Mouse (Mus musculus) cerebellum, adult 2 months (tissue): ENCODE data around the gene Ckap4. TPM values are rescaled to one million over a fixed set of nuclear protein-coding genes. Genes with fewer than 3 reads are reported as not detected.

Source experiments
- DNase-seq, 2 experiments: peaks; one replicate each; pipeline ENCODE4 v3.0.0; 2021
- H3K27ac ChIP-seq: fragments of 200-500 bp; 2 replicates; pipeline ENCODE4 v1.5.1; 2012; ENCODE audit warnings: low read length, control low read depth, inconsistent platforms; ENCODE audit not compliant: insufficient read depth
- H3K27me3 ChIP-seq: fragments of 200-500 bp; 2 replicates; pipeline ENCODE4 v1.6.1; 2012; ENCODE audit warnings: inconsistent platforms, mild to moderate bottlenecking, low read length, moderate library complexity; ENCODE audit not compliant: control insufficient read depth, insufficient read depth
- H3K4me1 ChIP-seq: fragments of 200-500 bp; 2 replicates; pipeline ENCODE4 v1.6.1; 2011; ENCODE audit warnings: low read length; ENCODE audit not compliant: control insufficient read depth, insufficient read depth
- H3K4me3 ChIP-seq: fragments of 200-500 bp; replicated peaks from 2 replicates; pipeline ENCODE3; 2011; ENCODE audit warnings: mild to moderate bottlenecking, low read depth, low read length, control low read depth; ENCODE audit not compliant: insufficient read depth
- CTCF ChIP-seq: fragments of 200-500 bp; IDR thresholded peaks from 2 replicates; pipeline ENCODE4 v1.5.1; 2011; ENCODE audit warnings: low read depth, mild to moderate bottlenecking, control low read depth, low read length, moderate library complexity, borderline replicate concordance; ENCODE audit not compliant: insufficient read depth
- POLR2A ChIP-seq: fragments of 200-500 bp; IDR thresholded peaks from 2 replicates; pipeline ENCODE4 v1.6.1; 2011; ENCODE audit warnings: low read length, control low read depth, borderline replicate concordance; ENCODE audit not compliant: insufficient read depth
- WGBS: fragments of 180-500 bp; shearing (Covaris S2); methylation state at CpG from one replicate; pipeline ENCODE4 v1.1.7; 2018; 5-methylcytosine and 5-hydroxymethylcytosine counted together
- polyA plus RNA-seq: library from polyadenylated mRNA; depleted of rRNA; stranded (reverse); fragments of >200 nt; gene quantifications from 2 replicates; pipeline ENCODE4 v1.2.3, GENCODE M21; 2012

Gene Ckap4
- polyA plus RNA-seq, 1 experiment: 20.4 TPM

- Histone ChIP-seq H3K4me1 (no peaks in the 10 kb centered on the region), H3K27me3 (no peaks in the 10 kb centered on the region), H3K27ac (no peak overlapping the region), H3K4me3 (no peak overlapping the region)
- no peak for DNase-seq
- no peak for TF ChIP-seq CTCF
- 88% methylated on average over 6 of the region's 6 CpGs for WGBS
Observed at GRCm38 (mm10) chr10:84539651-84540050, 5.8 kb upstream of the Ckap4 start.

GRCm38 (mm10) chr10:84535859-84536258 lies 2.0 kb upstream of the Ckap4 start:
- Histone ChIP-seq H3K27ac (no peak overlapping the region), H3K4me1 (peaks cover 9% of the 10 kb centered on the region; the same call in 1 of the 2 replicates), H3K27me3 (no peaks in the 10 kb centered on the region), H3K4me3 (no peak overlapping the region)
- WGBS: 38% methylated on average over 4 of the region's 4 CpGs
- no peak for DNase-seq
- no peak for TF ChIP-seq CTCF
- no peak for TF ChIP-seq POLR2A

GRCm38 (mm10) chr10:84535458-84535857 lies 1.6 kb upstream of the Ckap4 start:
- Histone ChIP-seq H3K27me3 (no peaks in the 10 kb centered on the region), H3K4me1 (peaks cover 12% of the 10 kb centered on the region), H3K4me3 (no peak overlapping the region), H3K27ac (no peak overlapping the region)
- DNase-seq: no peak
- TF ChIP-seq CTCF: no peak
- TF ChIP-seq POLR2A: no peak
- 72% methylated on average over 5 of the region's 5 CpGs for WGBS

- Histone ChIP-seq H3K27me3 (no peaks in the 10 kb centered on the region), H3K4me1 (peaks cover 13% of the 10 kb centered on the region), H3K27ac (peak overlapping the region; percentile 73), H3K4me3 (peak overlapping the region; percentile 56)
- 2% methylated on average over 64 of the region's 72 CpGs for WGBS
- no peak for TF ChIP-seq CTCF
- TF ChIP-seq POLR2A: 0 out of 2 replicates have a peak, but pooled peaks have one; percentile 25
- peak; percentile 78 to 82 for DNase-seq
Observed at GRCm38 (mm10) chr10:84532911-84533882, 665 bp downstream of the Ckap4 start.

GRCm38 (mm10) chr10:84532191-84532889 lies 1.5 kb downstream of the Ckap4 start:
- WGBS: 64% methylated on average over 16 of the region's 16 CpGs
- H3K27me3 ChIP-seq: no peaks in the 10 kb centered on the region
- peaks cover 13% of the 10 kb centered on the region for H3K4me1 ChIP-seq
- DNase-seq: peak; percentile 31
- TF ChIP-seq CTCF (no peak), POLR2A (no peak)
- no peak overlapping the region for H3K27ac ChIP-seq
- H3K4me3 ChIP-seq: peak overlapping the region; percentile 56

- TF ChIP-seq POLR2A: no peak
- TF ChIP-seq CTCF: no peak
- Histone ChIP-seq H3K4me1 (peaks cover 13% of the 10 kb centered on the region), H3K27me3 (no peaks in the 10 kb centered on the region), H3K27ac (no peak overlapping the region), H3K4me3 (no peak overlapping the region)
- WGBS: 87% methylated on average over 4 of the region's 4 CpGs
- DNase-seq: no peak
Observed at GRCm38 (mm10) chr10:84531576-84531975, 2.3 kb downstream of the Ckap4 start.

- no peak overlapping the region for H3K27ac ChIP-seq
- H3K4me3 ChIP-seq: no peak overlapping the region
- H3K27me3 ChIP-seq: no peaks in the 10 kb centered on the region
- DNase-seq: peak; percentile 29 to 36
- TF ChIP-seq CTCF (no peak), POLR2A (no peak)
- peaks cover 13% of the 10 kb centered on the region for H3K4me1 ChIP-seq
- WGBS: 36% methylated on average over 8 of the region's 8 CpGs
Observed at GRCm38 (mm10) chr10:84530388-84530787, 3.5 kb downstream of the Ckap4 start.

GRCm38 (mm10) chr10:84527631-84528030 lies 6.2 kb downstream of the Ckap4 start:
- 30% methylated on average over 12 of the region's 12 CpGs for WGBS
- TF ChIP-seq CTCF: no peak
- no peak for TF ChIP-seq POLR2A
- Histone ChIP-seq H3K27ac (no peak overlapping the region), H3K4me3 (no peak overlapping the region), H3K27me3 (no peaks in the 10 kb centered on the region), H3K4me1 (peaks cover 13% of the 10 kb centered on the region)
- DNase-seq: peak; percentile 42 to 55
